Mouse (Mus musculus): ENCODE measurements around the gene Mgat4e.
A peak's percentile ranks its signal among the peaks of the same experiment; 100 is the strongest.
"Not testable (repeated sequence)": the region's sequence is repeated elsewhere in the genome, so short reads cannot be mapped to it uniquely, and the experiment has no call there.

Gene Mgat4e

DNA sequence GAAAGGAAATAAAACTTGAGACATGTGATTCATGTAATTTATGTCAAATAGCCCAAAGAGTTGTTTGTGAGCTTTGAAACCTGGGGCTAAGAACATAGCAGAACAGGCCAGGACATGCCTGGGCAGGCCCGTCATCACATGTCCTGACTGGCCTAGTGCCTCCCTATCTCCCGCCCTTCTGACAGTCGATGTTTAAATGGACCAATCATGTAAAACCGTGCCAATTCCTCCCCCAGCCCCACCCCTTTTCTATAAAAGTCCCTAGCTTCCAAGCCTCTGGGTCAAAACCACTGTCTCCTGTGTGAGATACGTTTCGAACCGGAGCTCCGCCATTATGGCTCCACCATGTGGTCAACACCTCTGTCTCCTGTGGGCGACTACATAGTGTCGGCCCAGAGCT lies 15.8 kb downstream of the Mgat4e start:
- not testable (repeated sequence) for DNase-seq (ENCODE audit: low read depth, low spot score); H3K36me3 ChIP-seq (ENCODE audit: control insufficient read depth, insufficient read depth, low read length, poor library complexity, severe bottlenecking); H3K27me3 ChIP-seq (ENCODE audit: control insufficient read depth, insufficient read depth, low read length, poor library complexity, severe bottlenecking)

DNA sequence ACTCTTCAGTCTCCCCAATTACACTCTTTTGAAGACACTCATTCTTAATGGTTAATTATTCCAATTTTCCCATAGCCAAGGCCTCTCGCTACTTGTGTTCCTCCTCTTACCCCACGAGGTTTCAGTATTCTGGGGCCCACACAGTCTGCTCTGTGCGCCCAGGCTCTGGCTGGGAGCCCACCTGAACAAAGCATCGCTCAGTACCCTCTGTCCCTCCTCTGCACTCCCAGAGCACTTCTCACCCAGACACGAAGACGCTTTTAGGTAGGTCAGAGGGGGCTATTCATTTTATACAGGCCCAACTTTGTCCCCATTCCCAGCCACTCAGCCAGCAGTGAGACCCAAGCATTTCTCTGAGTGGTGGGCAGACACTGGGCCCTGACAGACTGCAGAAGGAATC lies 18.9 kb downstream of the Mgat4e start:
- no peak for DNase-seq (ENCODE audit: low read depth, low spot score)
- H3K27me3 ChIP-seq (ENCODE audit: control insufficient read depth, insufficient read depth, low read length, poor library complexity, severe bottlenecking): no peaks in the 10 kb centered on the region
- no peaks in the 10 kb centered on the region for H3K36me3 ChIP-seq (ENCODE audit: control insufficient read depth, insufficient read depth, low read length, poor library complexity, severe bottlenecking)

DNA sequence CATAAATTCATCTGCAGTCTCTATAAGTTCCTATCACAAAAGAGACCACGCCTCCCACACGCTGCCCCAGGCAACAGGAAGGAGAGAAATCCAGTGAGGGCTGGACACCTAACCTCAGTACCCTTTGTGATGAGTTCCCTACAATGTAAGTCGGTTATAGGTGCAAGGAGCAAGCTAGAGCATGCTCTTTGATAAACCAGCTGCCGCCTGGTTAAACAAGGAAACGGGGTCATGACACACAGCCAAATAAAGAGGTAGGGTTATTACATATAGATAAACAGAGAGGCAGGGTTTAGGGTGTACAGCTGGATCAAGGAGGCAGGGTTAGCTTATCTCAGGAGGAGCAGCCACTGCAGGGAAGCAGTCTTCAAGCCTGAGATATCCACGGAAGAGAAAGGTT lies 22.7 kb downstream of the Mgat4e start:
- H3K36me3 ChIP-seq (ENCODE audit: control insufficient read depth, insufficient read depth, low read length, poor library complexity, severe bottlenecking): no peaks in the 10 kb centered on the region
- H3K27me3 ChIP-seq (ENCODE audit: control insufficient read depth, insufficient read depth, low read length, poor library complexity, severe bottlenecking): no peaks in the 10 kb centered on the region
- no peak for DNase-seq (ENCODE audit: low read depth, low spot score)

DNA sequence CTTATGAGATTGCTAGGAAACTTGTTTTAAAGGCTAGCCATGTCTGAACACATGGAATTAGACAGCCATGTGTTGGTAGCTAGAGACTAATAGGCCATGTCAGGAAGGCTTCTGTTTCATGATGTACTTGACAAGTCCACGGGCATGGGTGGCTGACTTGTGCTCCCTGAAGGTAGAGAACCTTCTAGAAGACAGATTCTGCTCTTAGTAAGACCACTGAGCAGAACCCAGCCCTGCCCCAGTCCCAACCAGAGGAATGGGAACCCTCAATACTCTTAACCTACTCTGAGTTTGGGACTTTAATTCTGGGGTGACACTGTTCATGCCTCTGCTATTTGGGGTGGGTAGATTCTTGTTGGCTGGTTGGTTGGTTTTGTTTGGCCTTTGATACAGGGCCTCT lies 24.5 kb downstream of the Mgat4e start:
- Histone ChIP-seq H3K27me3 (ENCODE audit: control insufficient read depth, insufficient read depth, low read length, poor library complexity, severe bottlenecking) (no peaks in the 10 kb centered on the region), H3K36me3 (ENCODE audit: control insufficient read depth, insufficient read depth, low read length, poor library complexity, severe bottlenecking) (no peaks in the 10 kb centered on the region)
- no peak for DNase-seq (ENCODE audit: low read depth, low spot score)

DNA sequence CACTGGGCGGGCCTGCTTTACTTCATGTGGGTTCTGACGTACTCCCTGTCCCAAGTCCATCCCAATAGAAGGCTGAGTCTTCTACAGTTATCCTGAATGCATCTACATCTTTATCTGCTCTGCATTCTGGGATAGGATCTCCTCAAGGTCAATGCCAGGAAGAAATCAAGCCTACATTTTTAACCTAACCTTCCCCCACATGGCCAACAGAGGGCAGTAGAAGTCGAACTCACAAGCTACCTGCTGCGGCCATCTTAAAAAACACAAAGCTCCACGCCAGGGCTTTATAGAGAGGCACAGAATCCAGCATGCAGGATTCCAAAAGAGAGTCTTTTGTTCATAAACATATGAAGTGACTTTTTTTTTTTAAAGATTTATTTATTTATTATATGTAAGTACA lies 25.1 kb downstream of the Mgat4e start:
- no peaks in the 10 kb centered on the region for H3K27me3 ChIP-seq (ENCODE audit: control insufficient read depth, insufficient read depth, low read length, poor library complexity, severe bottlenecking)
- peak; percentile 64 for DNase-seq (ENCODE audit: low read depth, low spot score)
- H3K36me3 ChIP-seq (ENCODE audit: control insufficient read depth, insufficient read depth, low read length, poor library complexity, severe bottlenecking): no peaks in the 10 kb centered on the region

DNA sequence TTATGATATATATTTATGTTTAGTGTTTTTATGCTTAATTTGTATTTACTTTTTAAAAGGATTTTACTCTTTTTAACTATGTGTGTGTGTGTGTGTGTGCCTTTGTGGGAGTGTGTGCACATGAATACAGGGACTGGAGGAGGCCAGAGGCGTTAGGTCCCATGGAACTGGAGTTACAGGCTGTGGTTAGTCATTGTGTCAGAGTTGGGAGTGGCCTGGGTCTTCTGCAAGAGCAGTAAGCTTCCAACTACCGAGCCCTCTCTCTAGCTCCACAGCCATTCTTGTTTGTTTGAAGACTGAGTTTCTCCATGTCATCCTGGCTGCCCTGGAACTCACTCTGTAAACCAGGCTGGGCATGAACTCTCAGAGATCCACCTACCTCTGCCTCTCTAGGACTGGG lies 27.2 kb downstream of the Mgat4e start:
- no peaks in the 10 kb centered on the region for H3K36me3 ChIP-seq (ENCODE audit: control insufficient read depth, insufficient read depth, low read length, poor library complexity, severe bottlenecking)
- no peak for DNase-seq (ENCODE audit: low read depth, low spot score)
- H3K27me3 ChIP-seq (ENCODE audit: control insufficient read depth, insufficient read depth, low read length, poor library complexity, severe bottlenecking): no peaks in the 10 kb centered on the region

DNA sequence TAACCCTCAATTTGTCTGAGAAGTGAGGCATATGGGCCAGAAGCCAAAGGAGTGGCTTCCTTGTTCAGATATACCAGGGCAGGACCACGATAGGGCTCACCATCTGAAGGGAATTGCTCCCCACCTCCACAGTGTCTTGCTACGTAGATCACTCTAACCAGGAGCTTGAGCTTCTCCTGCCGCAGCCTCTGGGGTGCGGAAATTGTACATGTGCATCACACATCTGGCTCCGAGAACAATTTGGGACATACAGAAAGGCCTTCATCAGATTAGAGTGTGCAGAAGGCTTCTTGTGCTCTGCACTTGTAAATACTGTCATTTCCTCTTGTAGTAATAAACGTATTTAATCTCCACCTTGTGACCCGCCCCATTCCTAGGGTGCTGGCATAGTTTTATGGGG lies 28.3 kb downstream of the Mgat4e start:
- DNase-seq (ENCODE audit: low read depth, low spot score): no peak

DNA sequence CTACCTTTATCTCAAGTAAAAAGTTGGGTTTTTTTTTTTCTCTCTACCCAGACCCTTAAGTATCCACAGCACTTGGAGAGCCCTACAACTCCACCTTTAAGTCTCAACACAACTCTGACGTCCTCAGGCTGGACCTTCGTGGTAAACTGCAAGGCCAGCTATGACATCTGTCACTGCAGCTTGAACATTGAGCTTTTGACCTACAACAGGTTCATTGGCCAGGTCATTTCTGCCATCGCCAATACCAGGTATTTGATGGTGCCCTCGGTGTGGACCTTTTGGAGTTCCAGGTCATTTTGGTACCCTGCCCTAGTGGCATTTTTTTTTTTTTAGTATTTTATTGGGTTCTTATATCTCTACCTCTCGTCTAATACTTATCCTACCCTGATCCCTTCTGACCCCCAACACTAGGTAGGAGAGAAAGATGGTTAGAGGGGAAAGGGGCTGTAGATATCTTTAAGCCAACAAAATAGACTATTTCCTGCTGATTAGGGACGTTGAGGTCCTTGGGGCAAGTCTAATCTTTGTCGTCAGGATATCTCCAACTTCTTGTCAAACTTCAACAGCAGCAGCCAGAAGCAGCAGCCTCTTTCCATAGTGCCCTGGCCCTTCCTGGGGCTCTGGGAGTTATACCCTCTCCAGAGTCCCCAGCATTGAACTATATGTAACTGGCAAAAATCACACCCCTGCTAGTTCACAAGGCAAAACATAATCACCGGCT lies 29.3 kb downstream of the Mgat4e start:
- DNase-seq (ENCODE audit: low read depth, low spot score): no peak
- Histone ChIP-seq H3K36me3 (ENCODE audit: control insufficient read depth, insufficient read depth, low read length, poor library complexity, severe bottlenecking) (no peaks in the 10 kb centered on the region), H3K27me3 (ENCODE audit: control insufficient read depth, insufficient read depth, low read length, poor library complexity, severe bottlenecking) (no peaks in the 10 kb centered on the region)

More for the DNA sequence above, 28.3 kb downstream of the Mgat4e start:
- H3K27me3 ChIP-seq (ENCODE audit: control insufficient read depth, insufficient read depth, low read length, poor library complexity, severe bottlenecking): no peaks in the 10 kb centered on the region
- no peaks in the 10 kb centered on the region for H3K36me3 ChIP-seq (ENCODE audit: control insufficient read depth, insufficient read depth, low read length, poor library complexity, severe bottlenecking)

DNA sequence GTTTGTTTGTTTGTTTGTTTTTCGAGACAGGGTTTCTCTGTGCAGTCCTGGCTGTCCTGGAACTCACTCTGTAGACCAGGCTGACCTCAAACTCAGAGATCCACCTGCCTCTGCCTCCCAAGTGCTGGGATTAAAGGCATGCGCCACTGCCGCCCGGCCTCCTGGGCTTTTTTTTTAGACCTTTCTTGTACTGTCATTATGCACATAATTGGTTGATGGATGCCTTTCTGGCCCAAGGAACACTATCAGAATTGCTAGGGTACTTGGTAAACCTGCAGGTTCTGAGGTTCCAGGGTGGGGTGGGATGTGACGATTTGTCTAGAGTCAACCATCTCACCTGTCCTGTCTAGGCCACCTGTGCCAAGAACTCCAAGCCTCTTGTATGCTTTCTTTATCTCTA lies 30.3 kb downstream of the Mgat4e start:
- not testable (repeated sequence) for H3K36me3 ChIP-seq (ENCODE audit: control insufficient read depth, insufficient read depth, low read length, poor library complexity, severe bottlenecking); H3K27me3 ChIP-seq (ENCODE audit: control insufficient read depth, insufficient read depth, low read length, poor library complexity, severe bottlenecking); DNase-seq (ENCODE audit: low read depth, low spot score)

DNA sequence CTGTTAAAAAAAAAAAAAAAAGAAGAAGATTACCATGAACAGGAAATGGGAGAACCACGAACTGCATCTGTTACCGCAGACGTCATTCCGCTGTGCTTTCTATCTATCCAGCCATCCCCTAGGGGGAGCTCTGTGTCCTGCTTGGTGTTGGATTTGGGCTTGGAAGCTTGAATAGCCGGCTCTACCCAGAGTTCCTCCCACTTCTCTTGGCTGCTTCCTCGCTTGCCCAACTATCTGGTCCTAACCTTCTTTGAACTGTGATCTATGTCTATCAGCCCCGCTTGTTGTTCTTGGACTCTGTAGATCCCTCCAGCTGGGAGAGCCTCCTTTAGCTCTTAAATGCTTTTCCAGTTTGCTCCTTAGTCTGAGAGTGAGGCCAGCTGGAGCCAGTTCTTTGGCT lies 30.8 kb downstream of the Mgat4e start:
- no peaks in the 10 kb centered on the region for H3K36me3 ChIP-seq (ENCODE audit: control insufficient read depth, insufficient read depth, low read length, poor library complexity, severe bottlenecking)
- no peaks in the 10 kb centered on the region for H3K27me3 ChIP-seq (ENCODE audit: control insufficient read depth, insufficient read depth, low read length, poor library complexity, severe bottlenecking)
- DNase-seq (ENCODE audit: low read depth, low spot score): peak; percentile 69

DNA sequence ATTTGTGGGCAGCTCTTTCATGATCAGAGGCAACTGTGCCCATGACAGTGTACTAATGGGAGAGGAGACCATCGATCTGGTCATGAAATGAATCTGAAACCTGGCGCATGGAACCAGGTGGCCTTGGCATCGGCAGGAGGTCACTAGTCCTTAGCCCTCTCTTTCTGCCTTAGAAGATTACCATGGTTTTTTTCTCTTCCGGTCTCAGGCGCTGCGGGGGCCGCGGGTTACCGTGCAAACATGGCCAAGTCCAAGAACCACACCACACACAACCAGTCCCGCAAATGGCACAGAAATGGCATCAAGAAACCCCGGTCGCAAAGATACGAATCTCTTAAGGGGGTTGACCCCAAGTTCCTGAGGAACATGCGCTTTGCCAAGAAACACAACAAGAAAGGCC lies 31.6 kb downstream of the Mgat4e start:
- not testable (repeated sequence) for H3K36me3 ChIP-seq (ENCODE audit: control insufficient read depth, insufficient read depth, low read length, poor library complexity, severe bottlenecking); H3K27me3 ChIP-seq (ENCODE audit: control insufficient read depth, insufficient read depth, low read length, poor library complexity, severe bottlenecking); DNase-seq (ENCODE audit: low read depth, low spot score)

DNA sequence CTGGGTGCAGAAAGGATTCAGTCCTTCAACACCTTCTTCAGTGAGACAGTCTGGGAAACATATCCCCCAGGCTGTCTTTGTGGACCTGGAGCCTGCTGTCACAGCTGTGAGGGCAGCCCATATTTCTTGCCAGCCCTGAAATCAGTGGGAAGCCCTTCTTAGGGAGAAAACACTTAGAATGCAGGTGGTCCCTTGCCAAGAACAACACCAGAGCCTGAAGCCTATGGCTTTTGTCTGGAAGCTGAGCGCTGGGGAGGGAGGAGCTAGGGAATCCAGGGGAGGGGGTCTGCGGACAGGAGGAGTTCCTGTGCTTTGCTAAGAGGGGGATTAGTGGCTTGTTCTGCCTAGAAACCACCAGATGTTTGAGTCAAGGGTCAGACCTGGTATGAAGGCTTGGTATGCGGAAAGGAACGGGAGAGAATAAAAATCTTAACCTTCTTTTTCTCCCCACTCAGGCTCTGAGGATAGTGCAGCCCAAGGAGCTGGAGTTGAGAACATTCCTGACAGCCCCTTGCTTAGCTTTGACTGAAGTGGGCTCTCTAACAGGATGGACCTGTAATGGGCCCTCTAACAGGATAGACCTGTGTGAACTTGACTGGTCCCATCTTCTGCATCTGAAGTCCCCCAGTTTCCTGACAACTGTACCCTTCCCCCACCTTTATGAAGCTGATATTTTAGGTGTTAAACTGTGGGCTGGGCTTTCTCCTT lies 32.8 kb downstream of the Mgat4e start:
- Histone ChIP-seq H3K27me3 (ENCODE audit: control insufficient read depth, insufficient read depth, low read length, poor library complexity, severe bottlenecking) (no peaks in the 10 kb centered on the region), H3K36me3 (ENCODE audit: control insufficient read depth, insufficient read depth, low read length, poor library complexity, severe bottlenecking) (no peaks in the 10 kb centered on the region)
- DNase-seq (ENCODE audit: low read depth, low spot score): no peak

DNA sequence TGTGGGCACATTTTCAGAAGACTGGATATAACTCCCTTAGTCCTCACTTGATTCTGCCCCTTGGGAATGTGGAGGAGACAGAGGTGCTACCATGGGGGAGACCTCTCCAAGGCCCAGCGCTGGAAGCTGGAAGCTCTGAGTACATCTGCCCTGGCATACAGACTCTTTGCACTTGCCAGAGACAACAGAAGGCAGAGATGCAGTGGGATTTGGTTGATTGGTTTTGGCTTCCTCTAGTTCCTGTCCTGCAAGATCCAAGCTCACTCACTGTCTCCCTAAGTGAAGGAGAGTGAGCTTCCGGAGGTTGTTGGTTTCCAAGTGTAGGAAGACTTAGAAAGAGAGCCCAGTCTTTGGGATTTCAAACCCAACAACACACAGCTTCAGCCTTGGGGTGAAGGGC lies 33.6 kb downstream of the Mgat4e start:
- no peak for DNase-seq (ENCODE audit: low read depth, low spot score)
- H3K36me3 ChIP-seq (ENCODE audit: control insufficient read depth, insufficient read depth, low read length, poor library complexity, severe bottlenecking): no peaks in the 10 kb centered on the region
- no peaks in the 10 kb centered on the region for H3K27me3 ChIP-seq (ENCODE audit: control insufficient read depth, insufficient read depth, low read length, poor library complexity, severe bottlenecking)

DNA sequence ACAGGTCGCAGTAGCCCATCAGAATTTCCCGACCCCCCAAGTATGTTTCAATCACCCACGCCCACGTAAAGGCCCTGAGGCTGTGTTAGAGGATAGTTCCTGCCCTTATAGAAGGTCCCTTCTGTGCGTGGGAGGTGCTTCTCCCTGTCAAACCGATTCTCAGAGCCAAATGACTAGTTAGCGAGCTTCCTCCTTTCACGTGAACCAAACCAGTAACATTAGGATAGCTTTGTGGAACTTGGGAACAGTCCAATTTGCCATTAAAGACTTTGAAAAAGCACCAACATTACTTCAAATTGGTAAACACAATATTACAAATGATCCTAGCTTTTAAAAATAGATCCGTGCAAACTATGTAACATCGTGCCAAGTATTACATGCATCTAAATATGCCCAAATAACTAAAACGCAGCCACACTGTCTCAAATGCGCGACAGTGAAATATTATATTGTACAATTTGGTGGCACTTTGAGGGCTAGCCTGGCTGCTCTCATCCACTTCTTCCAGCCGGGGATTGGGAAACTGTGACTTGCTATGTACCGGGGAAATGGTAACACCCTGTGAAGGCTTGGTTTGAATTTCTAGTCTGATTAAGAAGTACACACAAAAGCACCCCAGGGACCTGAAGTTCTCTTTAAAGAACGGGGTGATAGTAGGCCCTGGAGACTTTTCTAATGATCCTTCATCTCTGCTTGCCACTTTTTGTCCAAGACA lies 35.4 kb downstream of the Mgat4e start:
- DNase-seq (ENCODE audit: low read depth, low spot score): peak; percentile 19
- H3K36me3 ChIP-seq (ENCODE audit: control insufficient read depth, insufficient read depth, low read length, poor library complexity, severe bottlenecking): no peaks in the 10 kb centered on the region
- H3K27me3 ChIP-seq (ENCODE audit: control insufficient read depth, insufficient read depth, low read length, poor library complexity, severe bottlenecking): no peaks in the 10 kb centered on the region

DNA sequence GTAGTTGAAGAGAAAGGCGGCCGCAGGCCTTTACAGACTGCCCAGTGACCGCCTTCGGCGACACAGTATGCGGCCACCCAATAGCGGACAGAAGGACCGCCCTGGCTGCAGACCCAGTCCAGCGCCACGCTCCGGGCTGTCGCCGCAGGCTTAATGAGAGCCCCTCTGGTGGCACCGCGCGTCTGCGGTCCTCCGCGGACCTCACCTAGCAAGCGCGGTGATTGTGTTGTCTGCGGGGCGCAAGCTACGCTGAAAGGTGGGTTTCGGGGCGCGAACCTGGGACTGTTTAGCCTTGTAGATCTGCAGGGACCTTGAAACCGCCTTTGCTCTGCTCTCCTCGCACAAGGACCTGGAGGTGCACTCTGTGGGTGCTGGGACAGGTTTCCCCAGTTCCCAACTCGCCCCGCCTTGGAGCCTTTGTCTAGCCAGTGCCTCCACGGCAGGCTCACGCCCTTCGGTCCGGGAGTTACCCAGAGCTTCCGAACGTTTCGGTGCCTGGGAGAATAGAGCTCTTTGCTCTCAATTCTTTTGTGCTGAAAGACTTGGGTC lies 36.1 kb downstream of the Mgat4e start:
- H3K36me3 ChIP-seq (ENCODE audit: control insufficient read depth, insufficient read depth, low read length, poor library complexity, severe bottlenecking): peaks cover 2% of the 10 kb centered on the region; the same call in 1 of the 2 replicates
- no peaks in the 10 kb centered on the region for H3K27me3 ChIP-seq (ENCODE audit: control insufficient read depth, insufficient read depth, low read length, poor library complexity, severe bottlenecking)
- DNase-seq (ENCODE audit: low read depth, low spot score): no peak
